Mouse (Mus musculus): ENCODE results near the gene Helz2.
A peak's percentile ranks its signal among the peaks of the same experiment; 100 is the strongest.

Gene Helz2

GRCm38 (mm10) chr2:181237251-181238014 is 4.4 kb downstream of the Helz2 start:
- no peak for DNase-seq

- no peak for DNase-seq
These were observed 5.9 kb downstream of the Helz2 start for GRCm38 (mm10) chr2:181235681-181236566.

DNA sequence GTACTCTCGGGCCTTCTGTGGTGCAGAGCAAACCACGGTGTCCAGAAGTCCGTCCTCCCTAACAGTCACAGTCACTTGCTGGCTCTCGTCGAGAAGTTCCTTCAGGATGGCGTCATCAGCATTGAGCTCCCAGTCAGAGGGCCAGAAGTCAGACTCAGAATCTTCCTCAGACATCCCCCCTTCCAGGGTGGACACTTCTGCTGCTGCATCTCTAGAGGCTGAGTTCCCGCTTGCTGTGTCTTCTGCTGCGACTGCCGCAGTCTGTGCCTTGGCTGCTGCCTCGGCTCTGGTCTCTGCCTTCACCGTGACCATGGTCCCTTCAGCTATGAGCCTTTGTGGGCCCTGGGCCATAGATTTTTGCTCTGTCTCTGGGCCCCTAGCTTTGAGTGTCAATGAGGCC is 7.1 kb downstream of the Helz2 start:
- DNase-seq: no peak

DNA sequence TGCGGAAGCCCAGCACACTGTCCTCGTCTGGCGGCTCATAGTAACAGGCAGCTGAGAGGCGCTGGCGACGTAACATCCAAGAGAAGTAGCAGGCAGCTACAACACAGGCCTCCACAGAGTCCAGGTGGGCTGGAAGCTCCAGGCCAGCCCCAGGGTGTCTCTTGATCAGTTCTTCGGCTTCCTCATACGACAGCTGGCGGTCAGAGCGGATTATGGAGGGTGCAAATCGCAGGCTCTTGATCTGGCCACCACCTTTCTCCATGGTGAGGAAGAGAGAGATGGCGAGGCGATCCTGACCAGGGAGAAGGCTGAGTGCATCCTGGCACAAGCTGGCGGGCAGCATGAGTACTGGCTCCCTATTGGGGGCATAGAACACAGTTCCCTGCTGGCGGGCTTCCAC is 8.4 kb downstream of the Helz2 start:
- DNase-seq: no peak

DNA sequence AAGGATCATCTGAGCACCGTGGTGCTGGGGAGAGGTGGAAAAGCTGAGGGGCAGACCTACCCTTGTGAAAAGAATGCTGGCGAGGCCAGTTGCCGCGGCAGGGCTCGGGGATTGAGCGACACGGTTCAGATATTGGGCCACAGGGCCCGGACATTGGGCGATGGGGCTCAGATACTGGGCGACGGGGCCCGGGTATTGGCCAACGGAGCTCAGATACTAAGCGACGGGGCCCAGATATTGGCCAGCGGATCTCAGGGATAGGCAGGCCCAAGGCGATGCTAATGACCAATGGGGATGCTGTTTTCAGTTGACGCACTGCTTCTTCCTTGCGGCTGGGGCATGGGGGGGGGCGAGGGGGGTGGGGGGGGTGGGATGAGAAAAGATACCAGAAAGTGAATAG is 10.7 kb downstream of the Helz2 start:
- DNase-seq: no peak

DNA sequence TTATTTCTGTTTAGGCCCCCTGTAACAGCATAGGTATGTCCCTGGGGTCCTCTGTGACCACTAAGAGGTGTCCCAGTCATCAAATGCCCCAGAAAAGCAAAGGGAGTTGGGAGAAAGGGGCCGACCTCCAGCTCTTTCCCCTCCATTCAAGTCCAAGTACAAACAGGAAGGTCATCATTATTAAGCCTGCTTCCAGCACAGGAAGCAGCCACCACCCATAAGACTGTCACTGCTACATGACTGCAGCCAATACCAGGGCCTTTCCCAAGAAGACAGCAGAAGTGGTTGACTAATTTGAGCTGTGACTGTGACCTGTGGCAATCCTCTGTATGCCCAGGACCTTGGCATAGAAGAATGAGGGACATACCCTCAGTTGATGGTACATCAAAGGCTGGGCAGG is 13.5 kb downstream of the Helz2 start:
- DNase-seq: no peak

DNA sequence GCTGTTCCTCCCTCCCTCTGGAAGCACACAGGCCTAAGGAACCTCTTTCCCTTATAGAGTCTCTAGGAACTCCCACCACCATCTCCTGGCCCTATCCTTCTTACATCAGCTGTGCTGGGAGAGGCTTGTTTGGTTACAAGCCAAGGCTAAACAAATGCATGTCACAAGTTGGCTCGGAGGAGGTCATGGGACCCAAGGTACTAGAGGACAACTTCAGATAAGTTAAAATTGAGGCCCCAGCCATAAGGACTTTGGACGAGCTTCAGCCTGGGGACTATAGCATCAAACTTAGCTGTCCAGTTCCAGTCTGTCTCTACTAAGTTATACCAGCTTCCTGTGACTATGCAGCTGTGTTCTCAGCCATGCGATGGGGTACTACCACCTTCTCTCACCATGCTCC is 14.7 kb downstream of the Helz2 start:
- no peak for DNase-seq

DNA sequence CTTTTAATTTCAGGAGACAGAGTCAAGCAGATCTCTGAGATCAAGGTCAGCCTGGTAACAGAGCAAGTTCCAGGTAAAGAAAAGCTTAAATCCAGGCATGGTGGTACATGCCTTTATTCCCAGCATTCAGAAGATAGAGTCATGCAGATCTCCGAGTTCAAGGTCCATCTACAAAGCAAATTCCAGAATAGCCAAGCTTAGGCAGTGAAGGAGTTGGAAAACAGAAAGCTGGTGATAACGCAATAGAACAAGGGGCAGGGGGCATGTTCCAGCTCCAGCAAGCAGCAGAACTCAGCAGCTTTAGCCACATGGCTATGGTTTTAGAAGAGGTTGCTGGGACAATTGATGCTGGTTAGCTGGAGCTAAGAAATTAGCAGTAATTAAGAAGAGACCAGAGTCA is 16.8 kb downstream of the Helz2 start:
- no peak for DNase-seq

- no peak for DNase-seq
These were observed 21.5 kb downstream of the Helz2 start for GRCm38 (mm10) chr2:181220361-181220760.

GRCm38 (mm10) chr2:181219538-181220216 is 22.1 kb downstream of the Helz2 start, which contains the start of gene Fndc11:
TSS of gene Fndc11 (plus strand) at chr2:181220013.
- peak; percentile 89 to 96 for DNase-seq

GRCm38 (mm10) chr2:181218881-181219485 is 22.8 kb downstream of the Helz2 start:
- DNase-seq: no peak

- DNase-seq: no peak
These were observed 25.8 kb downstream of the Helz2 start for GRCm38 (mm10) chr2:181216037-181216436.

DNA sequence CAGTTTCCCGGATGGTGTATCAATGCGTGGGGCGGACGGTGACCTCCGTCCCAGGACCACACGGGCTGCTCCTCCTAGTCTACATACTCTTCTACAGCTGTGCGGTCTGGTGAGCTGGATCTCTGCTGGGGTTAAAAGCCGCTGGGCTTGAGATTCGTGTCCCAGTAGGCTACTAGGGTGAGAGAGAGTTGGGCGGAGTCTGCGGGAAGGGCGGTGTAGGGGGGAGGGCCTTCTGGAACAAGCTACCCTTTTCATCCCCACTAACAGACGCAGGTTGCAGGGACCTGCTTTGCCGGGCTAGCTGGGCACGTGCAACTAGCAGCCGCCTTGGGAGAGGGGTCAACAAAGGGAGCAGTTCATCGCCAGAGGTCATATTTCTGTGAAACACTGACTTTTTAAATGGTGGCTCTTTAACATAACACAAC is 28.8 kb downstream of the Helz2 start, which contains the start of gene Srms:
Srms (minus strand) TSS at position 165 of the 425 bp plus-strand sequence.
- peak in 1 of 2 experiments; percentile 33 for DNase-seq

GRCm38 (mm10) chr2:181212389-181213020 is 29.3 kb downstream of the Helz2 start:
- DNase-seq: no peak

GRCm38 (mm10) chr2:181206118-181206517 is 35.7 kb downstream of the Helz2 start:
- no peak for DNase-seq

DNA sequence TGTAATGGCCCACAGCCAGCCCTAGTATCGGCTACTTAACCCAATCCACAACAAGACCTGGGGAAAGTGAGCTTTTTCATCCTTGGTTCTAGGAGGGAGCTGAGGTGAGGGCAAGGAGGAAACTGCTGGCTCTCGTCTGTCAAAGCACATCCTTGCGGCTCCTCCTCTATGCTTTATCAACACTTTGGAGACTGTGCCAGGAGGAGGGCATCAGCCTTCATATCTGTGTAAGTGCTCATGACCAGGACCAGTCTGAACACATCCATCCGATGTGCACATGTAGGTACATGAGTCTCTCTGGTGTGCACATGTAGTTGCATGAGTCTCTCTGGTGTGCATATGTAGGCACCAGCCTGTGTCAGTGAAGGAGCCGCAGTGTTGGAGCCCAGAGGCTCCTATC is 36.1 kb downstream of the Helz2 start:
- DNase-seq: no peak

DNA sequence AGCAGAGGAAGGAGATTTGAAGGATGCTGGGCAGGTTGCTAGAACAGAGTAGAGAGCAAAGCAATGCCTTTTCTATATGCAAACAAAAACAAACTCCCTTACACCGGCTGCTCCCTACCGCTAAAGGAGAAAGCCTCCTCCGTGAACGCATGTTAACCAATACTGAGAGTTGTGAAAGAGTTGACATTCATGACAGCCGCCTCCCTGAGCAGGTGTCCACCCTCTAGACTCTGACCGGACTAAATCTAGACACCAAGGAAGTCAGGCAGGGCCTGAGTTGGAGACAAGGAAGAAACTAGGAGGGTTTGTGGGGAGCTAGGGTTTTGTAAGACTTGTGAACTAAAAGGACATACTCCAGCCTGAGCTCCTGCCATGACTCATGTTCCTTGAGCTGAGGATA is 38.9 kb downstream of the Helz2 start:
- no peak for DNase-seq

- DNase-seq: no peak
These were observed 39.4 kb downstream of the Helz2 start, which contains the start of gene Ptk6 for GRCm38 (mm10) chr2:181202422-181202821. TSS of gene Ptk6 (minus strand) at chr2:181202789.

- DNase-seq: no peak
These were observed 40.2 kb downstream of the Helz2 start for GRCm38 (mm10) chr2:181201606-181202005.

- DNase-seq: no peak
These were observed 45.1 kb downstream of the Helz2 start for GRCm38 (mm10) chr2:181196628-181197300.

GRCm38 (mm10) chr2:181193044-181193443 is 48.8 kb downstream of the Helz2 start:
- DNase-seq: no peak

- no peak for DNase-seq
These were observed 49.9 kb downstream of the Helz2 start for GRCm38 (mm10) chr2:181191936-181192335.
